Comparison of ENCODE assay signal across 11 mouse cellular contexts in the genomic region with DNA sequence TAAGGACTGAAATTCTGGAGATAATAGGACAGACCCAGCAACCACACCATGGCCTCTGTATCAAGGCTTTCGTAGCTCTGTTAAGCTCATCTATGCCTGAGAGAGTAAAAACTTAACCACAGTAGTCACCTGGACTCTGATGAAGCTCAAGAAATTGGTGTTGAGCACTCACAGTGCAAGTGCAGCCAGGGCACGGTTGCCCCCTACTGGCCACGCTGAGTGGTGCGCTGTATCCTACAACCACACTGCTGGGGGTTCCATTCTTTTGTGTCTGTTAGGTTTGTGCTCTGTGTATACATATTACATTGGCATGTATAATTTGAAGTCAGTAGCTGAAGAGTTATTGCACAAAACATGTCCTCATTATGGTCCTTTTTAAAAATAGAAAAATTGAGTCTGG. TPM values are rescaled to one million over a fixed set of nuclear protein-coding genes. Genes with fewer than 3 reads are reported as not detected.
DNase-seq lines count a peak whose midpoint lies in the region; ATAC-seq and TF ChIP-seq lines count a peak whose summit lies in the region.
"Had no signal": no experiment of that assay in that cellular context is flagged by ENCODE, and none has a peak within 500 bp of the region (broad histone marks: within the 10 kb centered on the region; RNA-seq: fewer than 3 reads in every experiment).

No protein-coding gene starts in this region.

- no peak for ATAC-seq in hindbrain, embryonic 11.5 days (ENCODE audit: low FRiP score)
- no peak for ATAC-seq in hindbrain, embryonic 16.5 days
- ATAC-seq in forebrain, embryonic 14.5 days, result no peak

- no peak overlapping the region for H3K4me2 ChIP-seq in hindbrain, embryonic 11.5 days (replicated peaks; ENCODE audit: low read depth, low read length)
- no peak overlapping the region for H3K4me2 ChIP-seq in hindbrain, embryonic 16.5 days (ENCODE audit: low read length)
- H3K4me2 ChIP-seq in forebrain, embryonic 14.5 days (ENCODE audit: low read length), result no peak overlapping the region
- H3K4me2 ChIP-seq: embryonic facial prominence, embryonic 15.5 days; heart, embryonic 15.5 days had no signal

- peak; percentile 18 for DNase-seq in hindbrain, embryonic 11.5 days (ENCODE audit: low spot score)
- DNase-seq in thymus, postnatal 4 days, result peak; percentile 12
- DNase-seq in thymus, postnatal 0 days (ENCODE audit: low spot score), result no peak
- DNase-seq in testis, postnatal 10 days (ENCODE audit: low spot score), result peak; percentile 57
- DNase-seq in right cerebral cortex, postnatal 10 days (ENCODE audit: low spot score in 2 of 2), result no peak
- DNase-seq in forebrain, embryonic 14.5 days (ENCODE audit: low spot score), result no peak
- DNase-seq: spleen, adult 18-20 months had no signal

- no peaks in the 10 kb centered on the region for H3K36me3 ChIP-seq in hindbrain, embryonic 11.5 days (ENCODE audit: control insufficient read depth, insufficient read depth, low read length)
- no peaks in the 10 kb centered on the region for H3K36me3 ChIP-seq in hindbrain, embryonic 16.5 days (ENCODE audit: control insufficient read depth, insufficient read depth, low read length)
- no peaks in the 10 kb centered on the region for H3K36me3 ChIP-seq in forebrain, embryonic 14.5 days (ENCODE audit: control insufficient read depth, insufficient read depth, low read length)
- H3K36me3 ChIP-seq: embryonic facial prominence, embryonic 15.5 days; heart, embryonic 15.5 days had no signal

- TF ChIP-seq CTCF in bone marrow macrophage, adult 2 months (IDR thresholded peaks at IDR 0.05; ENCODE audit: low read depth, low read length), result peak; percentile 32; the same call in 1 of the 2 replicates

- no peaks in the 10 kb centered on the region for H3K27me3 ChIP-seq in hindbrain, embryonic 11.5 days (ENCODE audit: control insufficient read depth, insufficient read depth, low read length)
- no peaks in the 10 kb centered on the region for H3K27me3 ChIP-seq in hindbrain, embryonic 16.5 days (replicated peaks; ENCODE audit: control insufficient read depth, insufficient read depth, low read length)
- H3K27me3 ChIP-seq in forebrain, embryonic 14.5 days (replicated peaks; ENCODE audit: control insufficient read depth, insufficient read depth, low read length), result no peaks in the 10 kb centered on the region
- H3K27me3 ChIP-seq: embryonic facial prominence, embryonic 15.5 days; heart, embryonic 15.5 days had no signal

- 41% methylated on average over 4 of the region's 4 CpGs for WGBS in hindbrain, embryonic 11.5 days
- 41% methylated on average over 4 of the region's 4 CpGs for WGBS in hindbrain, embryonic 16.5 days
- 54% methylated on average over 4 of the region's 4 CpGs for WGBS in forebrain, embryonic 14.5 days

- no peak overlapping the region for H3K4me3 ChIP-seq in hindbrain, embryonic 11.5 days (ENCODE audit: low read depth, low read length)
- no peak overlapping the region for H3K4me3 ChIP-seq in hindbrain, embryonic 16.5 days (ENCODE audit: low read length)
- H3K4me3 ChIP-seq in bone marrow macrophage, adult 2 months (ENCODE audit: insufficient read depth, low read length), result no peak overlapping the region
- no peak overlapping the region for H3K4me3 ChIP-seq in forebrain, embryonic 14.5 days (ENCODE audit: low read depth, low read length)
- H3K4me3 ChIP-seq: embryonic facial prominence, embryonic 15.5 days; heart, embryonic 15.5 days had no signal

- H3K27ac ChIP-seq in hindbrain, embryonic 11.5 days (ENCODE audit: low read depth, low read length), result no peak overlapping the region
- H3K27ac ChIP-seq in hindbrain, embryonic 16.5 days (ENCODE audit: low read depth, low read length), result no peak overlapping the region
- no peak overlapping the region for H3K27ac ChIP-seq in bone marrow macrophage, adult 2 months (ENCODE audit: insufficient read depth, low read depth, low read length)
- H3K27ac ChIP-seq in forebrain, embryonic 14.5 days (ENCODE audit: low read depth, low read length), result no peak overlapping the region
- H3K27ac ChIP-seq: embryonic facial prominence, embryonic 15.5 days; heart, embryonic 15.5 days had no signal

- H3K9me3 ChIP-seq in hindbrain, embryonic 11.5 days (ENCODE audit: control insufficient read depth, low read length), result no peaks in the 10 kb centered on the region; the same call in 1 of the 2 replicates
- H3K9me3 ChIP-seq in hindbrain, embryonic 16.5 days (ENCODE audit: control insufficient read depth, low read length), result no peaks in the 10 kb centered on the region
- H3K9me3 ChIP-seq in forebrain, embryonic 14.5 days (replicated peaks; ENCODE audit: control insufficient read depth, low read length), result 0 out of 2 replicates have a peak, but pooled peaks cover 6% of the 10 kb centered on the region
- H3K9me3 ChIP-seq: heart, embryonic 15.5 days had no signal

- H3K9ac ChIP-seq in hindbrain, embryonic 11.5 days (ENCODE audit: low read depth, low read length), result no peak overlapping the region
- H3K9ac ChIP-seq in hindbrain, embryonic 16.5 days (ENCODE audit: low read depth, low read length), result no peak overlapping the region
- no peak overlapping the region for H3K9ac ChIP-seq in forebrain, embryonic 14.5 days (ENCODE audit: low read length)
- H3K9ac ChIP-seq: embryonic facial prominence, embryonic 15.5 days; heart, embryonic 15.5 days had no signal

- no peaks in the 10 kb centered on the region for H3K4me1 ChIP-seq in hindbrain, embryonic 11.5 days (replicated peaks; ENCODE audit: control insufficient read depth, insufficient read depth, low read length)
- H3K4me1 ChIP-seq in hindbrain, embryonic 16.5 days (ENCODE audit: control insufficient read depth, insufficient read depth, low read depth, low read length), result no peaks in the 10 kb centered on the region
- no peaks in the 10 kb centered on the region for H3K4me1 ChIP-seq in bone marrow macrophage, adult 2 months (ENCODE audit: control insufficient read depth, insufficient read depth, low read length)
- H3K4me1 ChIP-seq in forebrain, embryonic 14.5 days (ENCODE audit: control insufficient read depth, insufficient read depth, low read length), result no peaks in the 10 kb centered on the region
- H3K4me1 ChIP-seq: embryonic facial prominence, embryonic 15.5 days had no signal

- TF ChIP-seq POLR2A in bone marrow macrophage, adult 2 months (IDR thresholded peaks at IDR 0.05; ENCODE audit: borderline replicate concordance, low read depth, low read length), result no peak

RNA-seq across cellular contexts. Expression of gene Mup5, which starts 23.1 kb away (rescaled TPM):
- not detected in 2 replicates for polyA plus RNA-seq in hindbrain, embryonic 11.5 days (2014; fragmentation: Nextera tagmentation; extraction: Ambion mirVana)
- not detected in 2 replicates for polyA plus RNA-seq in hindbrain, embryonic 16.5 days (2015; fragmentation: Nextera tagmentation; extraction: Ambion mirVana)
- polyA plus RNA-seq in thymus, postnatal 0 days (2015; fragmentation: Nextera tagmentation; extraction: Ambion mirVana), result 0.14 TPM in 1 of 2 replicates, not detected in the other
- not detected in 2 replicates for polyA plus RNA-seq in bone marrow macrophage, adult 2 months (2012; ENCODE audit: insufficient read depth, insufficient read length, missing spikeins)
- polyA plus RNA-seq in forebrain, embryonic 14.5 days (2014; fragmentation: Nextera tagmentation; extraction: Ambion mirVana), result not detected in 2 replicates
- polyA plus RNA-seq: heart, embryonic 15.5 days had no signal

Comparison
In these comparisons a context has a peak if more than half of its experiments do, and no peak if none do; other contexts are left out.
1. DNase-seq: peak in hindbrain, embryonic 11.5 days (single experiment), thymus, postnatal 4 days (single experiment) and testis, postnatal 10 days (single experiment); none in thymus, postnatal 0 days (single experiment), right cerebral cortex, postnatal 10 days (0 of 2) and forebrain, embryonic 14.5 days (single experiment).